Mouse (Mus musculus) G1E (cell line): ENCODE measurements around the gene Rabl2.

Experiments used
- CTCF ChIP-seq: IDR thresholded peaks from 2 replicates; pipeline ENCODE4 v1.5.1; 2012; ENCODE audit warnings: low read depth, low read length, inconsistent platforms, mixed read lengths
- GATA1 ChIP-seq: IDR thresholded peaks from 2 replicates; pipeline ENCODE4 v1.6.1; 2012; ENCODE audit warnings: borderline replicate concordance, low read length, inconsistent platforms, mixed read lengths
- GATA2 ChIP-seq: IDR thresholded peaks from 2 replicates; pipeline ENCODE4 v1.6.1; 2012; ENCODE audit warnings: low read depth, low read length, inconsistent platforms, borderline replicate concordance
- TAL1 ChIP-seq: conservative IDR thresholded peaks from 2 replicates; pipeline ENCODE4 v1.6.1; 2012; ENCODE audit warnings: low read depth, low read length, inconsistent platforms, mixed read lengths

GRCm38 (mm10) chr15:89622959-89623625 is 31.4 kb upstream of the Rabl2 start:
- TF ChIP-seq CTCF = no peak
- TF ChIP-seq TAL1 = no peak
- TF ChIP-seq GATA1 = no peak
- no peak for TF ChIP-seq GATA2
